Mouse (Mus musculus): ENCODE data around the gene 5330417C22Rik. TPM values are rescaled to one million over a fixed set of nuclear protein-coding genes. Genes with fewer than 3 reads are reported as not detected.

Gene 5330417C22Rik
- total and polyA plus RNA-seq, 3 experiments, result 0.08 to 0.31 TPM; not detected in 1

DNA sequence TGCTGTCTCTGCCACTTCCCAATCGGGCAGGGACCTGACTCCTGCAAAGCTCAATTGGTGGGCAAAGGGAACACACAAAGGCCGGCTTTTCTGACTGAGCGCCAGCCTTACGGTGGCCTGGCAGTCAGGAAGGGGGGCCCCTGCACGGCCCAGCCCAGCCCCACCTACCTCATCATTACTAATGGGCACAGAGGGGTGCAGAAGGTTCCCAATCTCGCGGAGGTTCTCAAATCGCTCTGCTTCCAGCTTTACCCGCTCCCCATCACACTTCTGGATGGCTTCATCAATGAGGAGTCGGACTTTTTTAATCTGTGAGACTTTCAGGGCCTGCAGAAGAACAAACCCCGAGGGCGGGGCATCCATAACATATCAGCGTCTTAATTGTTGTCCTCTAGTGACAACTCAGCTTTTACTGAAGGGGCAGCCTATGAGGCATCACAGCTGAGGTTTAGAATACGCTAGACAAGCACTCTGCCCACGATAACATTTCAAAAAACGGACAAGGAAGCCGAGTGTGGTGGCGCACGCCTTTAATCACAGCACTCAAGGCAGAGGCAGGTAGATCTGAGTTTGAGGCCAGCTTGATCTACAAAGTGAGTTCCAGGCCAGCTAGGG is 102.3 kb downstream of the 5330417C22Rik start:
- Histone ChIP-seq H3K27ac (ENCODE audit: control insufficient read depth, low read depth, low read length) (no peak overlapping the region), H3K9ac (ENCODE audit: control insufficient read depth, low read depth, low read length, poor library complexity, severe bottlenecking) (no peak overlapping the region), H3K4me1 (ENCODE audit: control insufficient read depth in 1 of 2, insufficient read depth in 2 of 2, low read length in 2 of 2) (no peaks in the 10 kb centered on the region), H3K36me3 (ENCODE audit: control insufficient read depth in 1 of 2, insufficient read depth in 2 of 2, low read length in 2 of 2) (peaks cover 0 to 38% of the 10 kb centered on the region in 2 experiments; a peak in 3 of 4 replicates), H3K79me2 (ENCODE audit: control insufficient read depth, insufficient read depth, low read length, poor library complexity) (peaks cover 13% of the 10 kb centered on the region), H3K9me3 (replicated peaks; ENCODE audit: insufficient read depth, low read length) (no peaks in the 10 kb centered on the region), H3K27me3 (ENCODE audit: control insufficient read depth in 1 of 2, insufficient read depth in 2 of 2, low read length in 2 of 2) (no peaks in the 10 kb centered on the region), H3K4me3 (ENCODE audit: control insufficient read depth in 1 of 2, insufficient read depth in 1 of 2, low read depth in 2 of 2, low read length in 2 of 2) (no peak overlapping the region)
- DNase-seq (ENCODE audit: low read depth, low spot score), result no peak
- no peak for TF ChIP-seq ZMIZ1 (IDR thresholded peaks at IDR 0.05; ENCODE audit: low read depth, low read length)
- TF ChIP-seq HCFC1 (IDR thresholded peaks at IDR 0.05; ENCODE audit: low read depth, low read length), result no peak
- TF ChIP-seq TCF12 (IDR thresholded peaks at IDR 0.05; ENCODE audit: low read depth, low read length), result no peak
- TF ChIP-seq KAT2A (conservative IDR thresholded peaks at IDR 0.05; ENCODE audit: low read depth, low read length), result no peak
- no peak for TF ChIP-seq USF2 (IDR thresholded peaks at IDR 0.05; ENCODE audit: borderline replicate concordance in 1 of 2, insufficient read depth in 1 of 2, low read depth in 1 of 2, low read length in 2 of 2)
- no peak for TF ChIP-seq RAD21 (IDR thresholded peaks at IDR 0.05; ENCODE audit: low read depth, low read length)
- no peak for TF ChIP-seq CTCF (IDR thresholded peaks at IDR 0.05 in 2 of 3, conservative IDR thresholded peaks at IDR 0.05 in 1 of 3; ENCODE audit: control insufficient read depth in 1 of 3, insufficient read depth in 1 of 3, low read depth in 2 of 3, low read length in 3 of 3, poor library complexity in 1 of 3, severe bottlenecking in 1 of 3)
- no peak for TF ChIP-seq MYC (IDR thresholded peaks at IDR 0.05; ENCODE audit: low read depth, low read length)
- no peak for TF ChIP-seq MAX (IDR thresholded peaks at IDR 0.05; ENCODE audit: low read length)
- no peak for TF ChIP-seq MEF2A (IDR thresholded peaks at IDR 0.05; ENCODE audit: extremely low read depth, insufficient replicate concordance, low read depth, low read length, poor library complexity, severe bottlenecking)
- no peak for TF ChIP-seq CHD1 (IDR thresholded peaks at IDR 0.05; ENCODE audit: low read depth, low read length)
- TF ChIP-seq TBP (IDR thresholded peaks at IDR 0.05; ENCODE audit: low read depth, low read length), result no peak
- no peak for TF ChIP-seq UBTF (IDR thresholded peaks at IDR 0.05; ENCODE audit: borderline replicate concordance, insufficient read depth, low read depth, low read length)
- TF ChIP-seq POLR2AphosphoS5 (IDR thresholded peaks at IDR 0.05; ENCODE audit: borderline replicate concordance, low read depth, low read length), result no peak
- no peak for TF ChIP-seq MAFK (IDR thresholded peaks at IDR 0.05; ENCODE audit: borderline replicate concordance, low read depth, low read length)
- no peak for TF ChIP-seq USF1 (IDR thresholded peaks at IDR 0.05; ENCODE audit: low read depth, low read length)
- no peak for TF ChIP-seq ETS1 (IDR thresholded peaks at IDR 0.05; ENCODE audit: low read depth, low read length)
- no peak for TF ChIP-seq TAL1 (IDR thresholded peaks at IDR 0.05; ENCODE audit: low read length)
- TF ChIP-seq SMC3 (IDR thresholded peaks at IDR 0.05; ENCODE audit: low read depth, low read length), result no peak
- TF ChIP-seq GABPA (IDR thresholded peaks at IDR 0.05; ENCODE audit: low read depth, low read length), result no peak

All from MEL (cell line).